Mouse (Mus musculus) kidney, postnatal 25 days (tissue): ENCODE measurements around the gene Ager.

Source experiments
- DNase-seq, 2 experiments: peaks; one replicate each; pipeline ENCODE4 v3.0.0; 2021; ENCODE audit warnings: mixed read lengths in 2 of 2

Ager gene

GRCm38 (mm10) chr17:34632261-34632691 lies 34.6 kb downstream of the Ager start:
- peak; percentile 83 to 90 for DNase-seq

GRCm38 (mm10) chr17:34635671-34636070 lies 38.0 kb downstream of the Ager start:
- no peak for DNase-seq

- no peak for DNase-seq
Observed at GRCm38 (mm10) chr17:34637459-34637858, 39.8 kb downstream of the Ager start.

- DNase-seq: peak in 1 of 2 experiments; percentile 24
Observed at GRCm38 (mm10) chr17:34639461-34640255, 42.0 kb downstream of the Ager start.

- DNase-seq: peak in 1 of 2 experiments; percentile 66
Observed at GRCm38 (mm10) chr17:34640778-34641601, 43.3 kb downstream of the Ager start.

- DNase-seq: no peak
Observed at GRCm38 (mm10) chr17:34641945-34642344, 44.3 kb downstream of the Ager start.

- DNase-seq: peak in 1 of 2 experiments; percentile 27
Observed at GRCm38 (mm10) chr17:34643379-34643778, 45.7 kb downstream of the Ager start.

- no peak for DNase-seq
Observed at GRCm38 (mm10) chr17:34643944-34644343, 46.3 kb downstream of the Ager start.

- DNase-seq: peak; percentile 98
Observed at GRCm38 (mm10) chr17:34644608-34645007, 46.9 kb downstream of the Ager start, which contains the start of gene Fkbpl. Fkbpl (plus strand) TSS chr17:34644764.

- DNase-seq: peak in 1 of 2 experiments; percentile 28
Observed at GRCm38 (mm10) chr17:34645256-34645829, 47.7 kb downstream of the Ager start.

GRCm38 (mm10) chr17:34645831-34646511 lies 48.3 kb downstream of the Ager start:
- DNase-seq: peak in 1 of 2 experiments; percentile 53

- DNase-seq: peak; percentile 97 to 100
Observed at GRCm38 (mm10) chr17:34646906-34647787, 49.5 kb downstream of the Ager start, which contains the start of gene Atf6b. Atf6b (plus strand) TSS chr17:34647146.

- DNase-seq: peak in 1 of 2 experiments; percentile 36
Observed at GRCm38 (mm10) chr17:34648141-34648890, 50.7 kb downstream of the Ager start.

GRCm38 (mm10) chr17:34649106-34649864 lies 51.6 kb downstream of the Ager start:
- no peak for DNase-seq
